Mouse (Mus musculus) embryo, embryonic 10.5 days (tissue): ENCODE results near the gene Zfp879.
A peak's percentile ranks its signal among the peaks of the same experiment; 100 is the strongest.

Experiments
- DNase-seq: peaks from one replicate; pipeline ENCODE4 v3.0.0-alpha.2; 2015; ENCODE audit warnings: low spot score

The Zfp879 gene

DNA sequence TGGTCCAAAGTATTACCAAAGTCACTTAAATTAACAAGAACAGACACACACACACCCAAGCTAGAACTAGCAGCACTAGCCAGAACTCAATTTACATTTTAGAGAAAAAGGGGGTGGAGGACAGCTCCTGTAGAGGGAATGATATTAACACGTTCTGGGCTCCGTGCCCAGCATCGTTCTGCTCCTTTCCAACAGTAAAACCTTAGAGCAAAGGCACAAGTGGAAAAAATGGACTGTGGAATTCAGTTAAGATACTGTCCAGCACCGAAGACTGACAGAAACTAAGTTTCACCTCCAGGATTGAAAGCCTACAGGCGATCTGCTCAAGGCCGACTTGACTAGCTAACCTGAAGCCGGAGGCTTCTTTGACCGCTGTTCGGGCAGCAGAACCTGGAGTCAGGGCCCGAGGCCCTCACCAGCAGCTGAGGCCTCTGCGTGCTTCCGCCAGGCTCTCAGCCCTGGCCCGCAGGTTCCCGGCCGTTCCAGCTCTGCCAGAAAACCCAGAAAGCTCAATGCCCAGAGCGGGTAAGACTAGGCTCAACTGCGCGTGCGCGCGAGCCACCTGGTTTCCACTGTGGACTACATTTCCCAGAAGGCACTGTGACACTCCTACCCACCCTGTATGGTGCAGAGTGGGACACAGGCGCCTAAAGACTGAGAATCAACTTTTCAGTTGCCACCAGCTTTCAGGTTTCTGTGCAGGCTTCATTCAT lies at the start of gene Zfp879:
Zfp879 (minus strand) TSS at position 530 of the 713 bp plus-strand sequence.
- peak; percentile 96 for DNase-seq

DNA sequence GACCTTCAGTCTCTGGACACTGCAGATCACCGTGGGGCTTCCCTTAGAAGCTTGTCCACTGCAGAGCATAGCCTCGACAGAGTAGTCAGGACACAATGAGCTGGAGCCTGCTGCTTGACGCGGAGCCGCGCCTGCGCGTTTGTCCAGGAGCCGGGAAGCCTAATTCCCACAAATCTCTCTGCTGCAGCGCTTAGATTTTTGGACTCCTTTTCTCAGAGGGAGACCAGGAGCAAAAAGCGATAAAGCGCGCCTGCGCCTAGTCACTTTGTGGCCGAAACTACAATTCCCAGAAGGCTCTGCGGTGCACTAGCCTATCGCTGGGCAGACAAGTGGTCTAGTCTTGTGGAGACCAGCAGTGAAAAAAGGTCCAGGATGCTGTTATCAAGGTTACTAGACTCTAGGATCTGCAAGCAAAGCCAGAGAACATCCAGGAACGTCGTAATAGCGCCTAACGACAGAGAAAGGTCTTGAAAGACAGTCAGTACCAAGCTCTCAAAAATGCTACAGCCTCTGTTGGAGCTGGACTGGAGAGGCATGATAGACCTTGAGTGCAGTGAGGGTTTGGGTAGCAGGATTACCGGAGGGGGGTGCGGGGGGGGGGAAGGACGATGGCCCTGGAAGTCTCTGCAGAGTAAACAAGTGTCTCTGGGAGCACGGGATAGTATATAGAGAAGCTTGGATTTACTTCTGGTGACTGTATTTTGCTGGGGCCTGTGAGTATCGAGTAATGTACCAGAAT lies 46.2 kb upstream of the Zfp879 start, which contains the start of gene Zfp454:
Zfp454 (minus strand) TSS at position 262 of the 739 bp plus-strand sequence.
- DNase-seq = peak; percentile 98

DNA sequence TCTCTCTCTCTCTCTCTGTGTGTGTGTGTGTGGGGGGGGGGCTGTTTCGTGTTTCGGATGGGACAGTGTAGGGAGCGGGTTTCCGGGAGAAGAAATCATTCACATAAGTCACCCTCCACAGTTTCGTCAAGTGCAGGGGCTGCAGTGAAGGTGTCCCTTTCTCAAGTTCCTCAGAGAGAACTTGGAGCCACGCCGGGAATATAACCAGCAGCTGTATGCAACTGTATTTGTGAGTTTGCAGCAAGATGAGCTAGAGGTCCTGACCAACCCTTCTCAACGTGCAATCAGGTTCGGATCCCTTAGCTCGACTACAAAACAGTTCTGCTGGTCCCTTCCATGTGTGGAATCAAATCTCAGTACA lies 45.6 kb upstream of the Zfp879 start:
- DNase-seq = no peak

DNA sequence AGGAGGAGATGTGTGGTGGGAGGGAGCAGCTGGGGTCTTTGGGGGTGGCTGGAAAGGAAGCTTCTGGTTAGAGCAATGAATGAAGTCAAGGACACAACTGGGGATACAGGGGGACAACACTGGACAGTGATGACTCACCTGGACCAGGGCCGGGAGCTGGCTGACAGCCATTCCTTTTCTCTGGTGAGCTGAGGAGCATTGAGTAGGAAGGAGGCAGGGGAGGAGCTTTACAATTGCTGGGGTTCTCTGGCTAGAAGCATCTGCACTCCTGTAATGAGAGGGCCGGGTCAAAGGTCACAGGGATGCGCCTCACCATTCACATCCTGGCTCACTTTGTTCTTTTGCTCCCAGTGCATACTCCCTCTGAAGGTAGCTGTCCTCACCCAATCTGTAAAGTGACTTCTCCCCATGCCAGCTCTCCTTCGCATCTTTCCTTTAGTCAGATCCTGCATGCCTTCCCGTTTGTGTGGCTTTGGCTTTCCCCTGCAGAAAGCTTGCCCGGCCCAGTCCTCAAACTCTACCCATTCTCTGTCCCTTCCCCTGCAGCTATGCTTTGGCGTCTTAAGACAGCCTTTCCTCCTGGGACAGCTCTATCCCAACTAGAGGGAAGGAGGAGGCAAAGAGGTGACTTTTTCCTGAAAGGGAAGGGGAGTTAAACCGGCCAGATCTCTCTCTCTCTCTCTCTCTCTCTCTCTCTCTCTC lies 45.0 kb upstream of the Zfp879 start:
- DNase-seq = peak; percentile 28

DNA sequence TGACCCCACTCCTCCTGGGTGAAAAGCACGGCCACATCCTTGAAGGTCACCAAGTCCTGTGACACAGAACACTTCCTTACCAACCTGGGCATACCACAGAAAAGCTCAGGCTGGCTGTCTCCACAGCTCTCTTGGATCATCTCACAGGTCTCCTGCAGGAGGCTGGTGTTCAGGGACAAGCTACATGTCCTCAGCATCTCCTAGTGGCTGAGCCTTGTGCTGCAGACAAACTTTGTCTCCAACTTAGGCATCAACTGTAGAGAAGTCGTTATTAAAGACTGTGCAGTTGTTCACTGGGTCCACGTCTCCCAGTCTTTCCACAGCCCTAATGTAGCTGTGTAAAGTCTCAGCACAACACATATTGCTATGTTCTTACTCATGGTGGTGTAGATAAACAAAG lies 42.4 kb upstream of the Zfp879 start:
- no peak for DNase-seq

DNA sequence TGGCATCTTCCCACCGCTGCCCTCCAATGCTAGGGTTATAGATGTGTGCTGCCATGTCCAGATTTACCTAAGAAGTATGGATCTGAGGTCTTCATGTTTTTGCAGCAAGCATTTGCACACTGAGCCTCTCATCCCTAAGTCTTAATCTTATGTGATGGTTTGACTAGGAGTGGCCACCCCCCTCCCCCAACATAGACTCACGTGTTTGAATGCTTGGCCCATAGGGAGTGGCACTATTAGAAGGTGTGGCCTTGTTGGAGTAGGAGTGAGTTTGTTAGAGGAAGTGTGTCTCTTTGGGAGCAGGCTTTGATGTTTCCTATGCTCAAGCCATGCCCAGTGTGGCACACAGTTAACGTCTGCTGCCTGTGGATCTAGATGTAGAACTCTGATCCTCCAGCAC lies 37.3 kb upstream of the Zfp879 start:
- no peak for DNase-seq

DNA sequence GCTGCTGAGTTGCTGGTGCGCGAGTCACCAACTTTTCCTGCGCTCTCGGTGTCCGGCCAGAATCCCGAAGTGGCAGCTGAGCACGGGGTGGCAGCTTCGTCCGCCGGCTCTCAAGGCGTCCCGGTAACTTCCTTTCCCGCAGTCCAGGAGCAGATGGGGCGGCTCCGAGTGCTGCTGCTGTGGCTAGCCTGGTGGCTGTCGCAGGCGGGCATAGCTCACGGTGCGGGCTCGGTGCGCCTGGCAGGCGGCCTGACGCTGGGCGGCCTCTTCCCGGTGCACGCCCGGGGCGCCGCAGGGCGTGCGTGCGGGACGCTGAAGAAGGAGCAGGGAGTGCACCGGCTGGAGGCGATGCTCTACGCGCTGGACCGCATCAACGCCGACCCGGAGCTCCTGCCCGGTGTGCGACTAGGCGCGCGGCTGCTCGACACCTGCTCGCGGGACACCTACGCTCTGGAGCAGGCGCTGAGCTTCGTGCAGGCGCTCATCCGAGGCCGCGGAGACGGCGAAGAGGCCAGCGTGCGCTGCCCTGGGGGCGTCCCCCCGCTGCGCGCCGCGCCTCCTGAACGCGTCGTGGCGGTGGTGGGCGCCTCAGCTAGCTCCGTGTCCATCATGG lies 9.7 kb upstream of the Zfp879 start:
- peak; percentile 20 for DNase-seq

DNA sequence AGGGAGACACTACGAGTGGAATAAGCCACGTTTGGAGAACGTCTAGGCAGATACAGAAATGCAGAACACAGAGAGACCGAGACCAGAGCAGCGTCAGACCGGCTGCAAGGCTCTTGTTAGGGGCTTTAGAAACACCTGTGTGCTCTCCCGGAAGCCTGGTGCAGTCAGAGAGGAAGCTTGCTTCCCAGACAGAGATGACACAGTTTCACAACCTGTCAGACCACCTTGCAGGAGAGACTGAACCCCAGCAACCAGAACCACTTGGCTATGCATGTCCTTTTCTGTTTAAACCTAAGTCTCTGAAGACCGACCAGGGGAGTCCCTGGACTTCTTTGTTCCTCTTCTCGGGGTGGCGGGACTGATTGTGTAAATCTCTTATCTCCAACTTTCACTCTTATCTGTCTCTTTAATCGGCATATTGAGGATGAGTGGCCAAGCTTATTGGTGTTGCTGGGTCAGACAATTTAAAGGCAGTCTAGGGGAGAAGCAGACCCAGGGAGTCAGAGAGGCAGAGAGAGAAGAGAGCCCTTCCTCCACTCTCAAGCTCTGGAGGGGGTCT lies 8.9 kb upstream of the Zfp879 start, which contains the start of gene Grm6:
Grm6 (plus strand) TSS at position 509 of the 559 bp plus-strand sequence.
- DNase-seq = no peak

DNA sequence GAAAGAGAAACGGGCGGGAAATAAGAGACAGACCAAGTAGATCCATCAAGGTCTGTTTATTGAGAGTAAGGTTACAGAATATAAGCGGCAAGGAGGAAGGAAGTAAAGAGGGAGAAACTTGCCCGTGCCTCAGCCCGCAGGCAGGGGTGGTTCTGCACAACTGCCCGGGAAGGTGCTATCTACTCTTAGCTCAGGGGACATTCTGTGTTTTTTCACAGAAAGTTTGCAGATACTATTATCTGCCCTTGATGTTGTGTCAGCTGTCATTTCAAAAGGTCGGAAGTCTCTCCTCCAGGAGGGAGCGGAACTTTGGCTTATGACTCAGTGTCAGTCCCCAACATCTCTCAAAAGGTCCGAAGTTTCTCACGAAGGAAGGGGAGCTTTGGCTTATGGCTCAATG lies 8.0 kb upstream of the Zfp879 start:
- peak; percentile 4 for DNase-seq

DNA sequence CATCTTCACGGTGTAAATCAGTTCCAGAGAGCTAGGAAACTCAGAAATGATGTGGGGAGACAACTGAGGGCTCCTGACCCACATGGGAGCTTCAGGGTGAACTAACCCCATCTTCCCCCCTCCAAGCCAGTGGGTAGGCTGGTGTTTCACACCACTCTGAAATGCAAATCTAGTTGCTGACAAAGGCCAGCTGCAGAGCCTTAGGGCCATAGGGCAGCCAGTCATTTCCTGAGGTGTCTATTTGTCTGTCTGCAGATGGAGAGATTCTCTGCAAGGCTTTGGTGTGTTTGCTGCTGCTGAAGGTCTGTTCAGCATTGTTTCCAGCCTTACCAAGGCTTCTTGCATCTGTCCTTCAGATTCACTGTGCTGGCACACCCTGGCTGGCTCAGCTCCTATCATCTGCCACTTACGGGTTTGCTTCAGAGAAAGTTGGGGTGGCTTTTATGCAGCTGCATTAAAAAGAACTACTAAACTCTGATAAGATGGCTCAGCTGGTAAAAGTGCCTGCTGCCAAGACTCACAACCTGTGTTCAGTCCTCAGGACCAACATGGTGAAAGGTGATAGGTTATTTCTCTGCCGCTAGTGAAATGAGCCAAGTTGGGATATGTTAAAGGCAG lies 7.3 kb upstream of the Zfp879 start:
- no peak for DNase-seq

DNA sequence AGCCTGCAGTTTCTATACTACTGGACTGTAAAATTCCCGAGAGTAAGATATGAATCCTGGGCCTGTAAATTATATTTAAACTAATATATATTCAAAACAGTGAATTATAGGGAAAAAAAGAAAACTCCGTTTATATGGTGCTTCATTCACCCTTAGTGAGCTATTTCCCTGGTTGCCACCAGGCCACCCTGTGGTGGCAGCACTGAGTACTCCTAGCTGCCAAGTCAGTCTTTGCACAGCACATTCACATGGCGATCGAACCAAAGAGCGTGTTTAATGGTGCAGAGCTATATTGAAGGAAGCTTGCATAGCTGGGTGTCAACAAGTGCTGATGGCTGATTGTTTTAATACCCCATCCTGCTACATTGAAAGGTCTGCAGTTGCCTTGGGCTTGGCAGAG lies 5.7 kb upstream of the Zfp879 start:
- DNase-seq = peak; percentile 6

DNA sequence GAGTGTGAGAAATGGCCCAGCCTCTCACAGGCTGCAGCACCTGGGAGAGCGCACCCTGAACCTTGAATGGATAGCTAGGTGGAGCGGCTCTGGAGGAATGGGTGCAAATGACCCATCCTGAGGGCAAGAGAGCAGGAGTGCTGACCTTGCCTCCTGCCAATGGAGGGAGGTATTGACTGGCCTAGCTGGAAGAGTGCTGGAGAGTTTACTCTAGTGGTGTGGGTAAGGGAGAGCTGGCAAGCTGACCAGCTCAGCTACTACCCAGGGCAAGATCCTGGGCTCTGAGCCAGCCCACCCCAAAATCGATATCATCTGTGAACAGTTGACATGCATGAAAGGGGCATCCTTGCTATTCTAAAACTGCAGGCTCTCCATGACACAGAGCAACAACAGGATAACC lies 4.6 kb upstream of the Zfp879 start:
- DNase-seq = no peak

DNA sequence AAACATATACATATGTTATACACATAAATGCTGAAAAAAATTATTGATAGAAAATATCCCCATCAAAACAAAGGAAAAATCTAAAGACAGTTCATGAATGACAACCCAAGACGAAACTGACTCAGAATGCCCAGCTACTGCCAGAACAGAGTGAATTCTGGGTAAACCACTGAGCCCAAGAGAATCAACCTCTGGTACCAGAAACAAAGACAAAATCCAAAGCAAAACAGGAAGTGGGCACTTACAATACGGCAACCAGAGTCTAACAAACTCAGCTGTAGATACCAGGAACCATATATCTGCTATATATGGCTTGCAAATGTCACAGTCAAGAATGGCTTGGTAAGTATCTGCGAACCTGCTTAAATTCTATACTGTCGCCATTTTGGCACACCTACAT lies 5.6 kb downstream of the Zfp879 start:
- no peak for DNase-seq

DNA sequence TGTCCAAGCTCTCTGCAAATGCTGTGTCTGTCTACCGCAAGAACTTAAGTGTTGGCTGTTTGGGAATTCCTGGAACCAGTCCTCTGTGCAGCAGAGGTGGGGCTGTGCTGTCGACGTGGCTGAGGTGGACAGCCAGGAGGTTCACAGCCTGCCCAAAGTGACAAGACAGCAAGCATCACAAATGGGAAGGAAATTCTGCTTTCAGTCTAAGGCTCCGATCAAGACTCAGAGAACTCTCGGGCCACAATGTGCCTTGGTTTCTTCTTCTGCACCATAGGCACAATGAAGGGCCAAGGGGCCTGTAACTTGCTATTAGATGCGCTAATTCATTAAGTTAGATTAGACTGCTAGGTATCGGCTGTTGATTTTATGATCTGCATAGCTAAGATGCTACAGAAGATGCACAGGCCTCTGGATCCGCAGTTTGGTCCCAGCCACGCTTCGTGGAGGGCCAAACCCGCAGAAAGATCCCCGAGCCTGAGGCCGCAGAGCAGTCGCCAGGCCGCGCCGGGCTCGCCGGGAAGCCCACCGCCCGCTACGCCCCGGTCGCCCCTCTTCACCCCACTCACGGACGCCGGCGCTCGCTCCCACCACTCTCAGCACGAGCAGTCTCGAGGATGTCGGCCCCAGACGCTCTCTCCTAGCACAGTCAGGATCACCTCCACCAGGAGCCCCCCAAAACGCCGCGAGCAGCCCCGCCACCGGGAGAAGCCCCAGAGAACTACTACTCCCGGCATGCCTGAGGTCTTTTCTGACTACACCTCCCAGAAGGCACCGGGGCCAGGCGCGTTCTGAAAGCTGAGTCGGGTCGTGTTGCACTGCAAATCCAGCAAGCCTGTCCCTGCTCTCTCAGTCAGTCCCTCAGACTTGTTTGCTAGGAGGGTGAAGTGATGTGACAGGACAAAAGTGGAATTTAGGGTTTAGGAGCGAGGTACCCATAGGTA lies 14.1 kb downstream of the Zfp879 start, which contains the start of gene Zfp354c:
Zfp354c (minus strand) TSS at position 715 of the 944 bp plus-strand sequence.
- peak; percentile 94 for DNase-seq

DNA sequence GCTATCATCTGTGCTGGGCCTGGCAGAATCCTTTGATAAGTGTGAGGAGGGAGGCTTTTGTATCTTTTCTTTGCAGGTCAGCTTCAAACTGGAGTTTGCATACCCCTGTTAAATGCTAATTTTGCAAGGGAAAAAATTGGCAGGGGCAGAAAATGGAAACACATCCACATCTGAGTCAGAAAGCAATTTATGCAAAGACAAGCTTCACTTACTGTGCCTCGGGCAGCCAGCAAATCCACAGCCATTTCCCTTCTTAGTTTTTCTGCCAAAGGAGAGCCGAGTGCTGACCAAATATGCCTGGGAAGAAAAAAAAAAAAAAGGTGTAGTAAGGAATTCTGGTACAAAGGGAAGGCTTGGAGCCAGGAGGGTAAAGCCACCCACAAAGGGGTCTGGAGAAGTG lies 15.1 kb downstream of the Zfp879 start:
- DNase-seq = no peak

DNA sequence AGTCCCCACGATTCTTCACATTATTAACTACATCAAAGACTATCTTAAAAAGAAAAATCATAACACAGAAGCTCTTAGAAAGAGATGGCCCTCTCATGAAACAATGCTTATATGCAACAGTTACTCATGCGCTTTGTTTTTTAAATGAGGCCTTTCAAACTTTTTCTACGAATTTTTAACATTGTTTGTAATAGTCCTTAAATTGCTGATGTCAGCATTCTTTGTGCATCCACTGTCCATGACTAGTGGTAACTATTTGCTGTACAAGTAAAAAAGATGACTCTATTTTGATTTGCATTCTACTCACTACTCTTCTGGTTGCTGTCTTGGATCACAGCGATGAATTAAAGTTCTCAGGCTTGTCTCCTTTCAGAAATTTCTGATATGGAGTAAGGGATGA lies 27.1 kb downstream of the Zfp879 start:
- DNase-seq = no peak

DNA sequence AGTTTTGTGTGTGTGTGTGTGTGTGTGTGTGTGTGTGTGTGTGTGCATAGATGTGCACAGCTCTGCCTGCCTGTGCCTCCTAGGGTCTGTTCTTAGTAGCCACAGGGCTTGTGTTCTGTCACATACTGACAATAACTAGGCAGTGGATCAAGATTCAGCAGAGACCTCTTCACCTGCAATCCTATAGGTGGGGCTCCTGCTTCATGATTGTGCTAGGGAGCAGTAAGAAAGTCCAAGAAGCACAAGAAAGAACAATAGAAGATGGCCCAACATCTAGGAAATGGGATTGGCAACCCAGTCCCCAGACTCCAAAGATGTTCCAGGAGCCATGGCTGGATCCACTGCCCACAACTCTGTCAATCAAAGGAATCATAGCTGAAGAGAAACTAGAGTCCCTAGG lies 42.5 kb downstream of the Zfp879 start:
- DNase-seq = no peak

DNA sequence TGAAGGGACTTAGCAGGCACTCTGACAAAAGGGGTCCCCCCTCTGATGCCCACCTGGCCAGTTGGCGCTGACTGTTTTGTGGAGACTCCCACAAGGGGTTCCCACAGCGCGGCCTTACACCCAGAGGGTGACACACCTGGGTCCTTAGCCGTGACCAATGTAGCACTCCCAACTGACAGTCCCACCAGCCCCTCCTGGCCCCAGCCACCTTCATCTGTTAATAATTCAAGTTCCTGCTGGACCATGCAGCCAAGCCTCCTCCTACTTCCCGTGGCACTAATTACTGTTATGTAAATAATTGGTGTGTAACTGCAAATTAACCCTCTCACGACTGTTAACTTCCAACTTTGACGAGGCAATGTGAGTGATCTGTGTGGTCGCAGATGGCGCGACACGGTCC lies 43.7 kb downstream of the Zfp879 start:
- DNase-seq = no peak
